Mouse (Mus musculus): Measurements from ENCODE around the gene Setd5.

The Setd5 gene

GRCm38 (mm10) chr6:113184866-113185525, 107.8 kb downstream of the Setd5 start:
- no peak for DNase-seq (ENCODE audit: low spot score)

GRCm38 (mm10) chr6:113193765-113194460, 116.7 kb downstream of the Setd5 start:
- peak; percentile 7 for DNase-seq (ENCODE audit: low spot score)

- no peak for DNase-seq (ENCODE audit: low spot score)
Measured at GRCm38 (mm10) chr6:113194517-113194840, 117.3 kb downstream of the Setd5 start.

DNA sequence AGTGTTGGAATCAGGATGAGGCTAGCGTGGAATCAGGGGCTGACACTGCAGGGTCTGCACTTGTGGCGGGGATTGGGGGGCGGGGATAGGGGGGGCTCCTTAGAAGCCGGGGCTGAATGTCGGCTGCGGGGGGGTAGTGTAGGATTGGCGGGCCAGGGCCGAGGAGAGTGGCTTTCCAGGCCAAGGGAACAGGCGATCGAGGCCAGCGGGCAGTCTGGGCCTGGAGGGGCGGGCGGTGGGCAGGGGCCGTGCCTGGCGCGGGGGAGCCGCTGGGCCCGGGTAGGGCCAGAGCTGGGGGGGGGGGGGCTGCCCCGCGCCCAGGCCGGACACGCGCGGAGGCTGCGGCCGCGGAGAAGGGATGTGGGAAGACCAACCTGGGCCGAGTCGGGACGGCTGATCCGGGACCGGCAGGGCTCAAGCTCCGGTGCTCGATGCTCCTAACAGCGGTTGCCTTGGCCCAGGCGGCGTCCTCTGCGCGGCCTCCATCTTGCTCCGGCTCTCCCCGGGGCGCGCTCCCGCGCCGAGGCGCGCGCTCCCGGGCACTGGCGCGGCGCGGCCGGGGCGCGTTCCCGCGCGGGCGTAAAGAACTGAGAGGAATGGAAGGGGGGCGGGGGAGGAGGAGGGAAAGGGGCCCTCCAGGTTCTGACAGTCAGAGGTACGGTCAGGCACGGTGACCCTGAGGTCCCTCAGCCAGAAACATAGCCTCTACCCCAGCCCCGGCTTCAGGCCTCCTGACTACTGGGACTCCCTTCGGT, 117.9 kb downstream of the Setd5 start, which contains the start of gene Lhfpl4:
Lhfpl4 (minus strand) TSS at position 544 of the 755 bp plus-strand sequence.
- no peak for DNase-seq (ENCODE audit: low spot score)

GRCm38 (mm10) chr6:113195596-113195992, 118.4 kb downstream of the Setd5 start:
- DNase-seq (ENCODE audit: low spot score): no peak

Data from c-Kit-positive CD71-positive TER-119-positive erythroid progenitor cells, embryonic 14.5 days (primary cell).